Mouse (Mus musculus) brain, embryonic 18.5 days (tissue): Measurements from ENCODE around the gene Nin.

Experiments used
- DNase-seq: peaks from one replicate; pipeline ENCODE4 v3.0.0-alpha.2; 2012; ENCODE audit warnings: low read depth, low spot score

Nin gene

DNA sequence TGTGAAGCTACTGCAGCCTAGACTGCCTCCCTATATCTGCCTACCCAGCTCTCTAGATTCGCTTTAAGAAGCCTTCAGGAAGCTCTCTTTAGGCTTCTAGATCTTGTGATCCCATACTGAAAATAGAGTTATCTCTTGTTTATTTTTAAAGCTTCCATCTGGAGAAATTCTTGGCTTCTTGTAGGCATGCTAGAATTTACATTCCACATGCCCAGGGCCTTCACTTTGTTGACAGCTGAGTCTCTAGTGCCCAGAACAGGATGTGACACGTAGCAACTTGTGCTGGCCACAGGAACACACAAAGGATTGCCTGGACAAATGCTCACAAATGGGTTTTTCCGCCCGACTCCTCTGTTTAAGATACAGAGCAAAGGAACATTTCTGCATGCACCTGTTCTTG is 97.6 kb downstream of the Nin start:
- DNase-seq = no peak

DNA sequence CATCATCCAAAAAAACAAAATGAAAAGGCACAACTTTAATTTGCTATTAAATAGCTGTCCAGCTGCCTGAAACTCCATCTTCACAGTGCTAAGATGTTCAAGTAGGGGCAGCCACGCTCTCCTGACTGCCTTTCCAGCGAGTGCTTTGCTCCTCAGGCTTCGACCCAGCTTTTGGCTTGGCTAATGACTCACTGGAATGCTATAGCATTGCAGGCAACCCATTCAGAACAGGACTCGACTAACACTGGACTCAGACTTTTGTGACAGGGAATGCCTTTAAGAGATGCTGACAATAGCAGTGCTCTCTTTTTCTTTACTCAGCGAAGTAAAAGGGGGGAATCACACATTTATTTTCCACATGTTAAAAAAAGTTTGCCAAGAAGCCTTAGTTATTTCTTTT is 101.8 kb downstream of the Nin start:
- no peak for DNase-seq

DNA sequence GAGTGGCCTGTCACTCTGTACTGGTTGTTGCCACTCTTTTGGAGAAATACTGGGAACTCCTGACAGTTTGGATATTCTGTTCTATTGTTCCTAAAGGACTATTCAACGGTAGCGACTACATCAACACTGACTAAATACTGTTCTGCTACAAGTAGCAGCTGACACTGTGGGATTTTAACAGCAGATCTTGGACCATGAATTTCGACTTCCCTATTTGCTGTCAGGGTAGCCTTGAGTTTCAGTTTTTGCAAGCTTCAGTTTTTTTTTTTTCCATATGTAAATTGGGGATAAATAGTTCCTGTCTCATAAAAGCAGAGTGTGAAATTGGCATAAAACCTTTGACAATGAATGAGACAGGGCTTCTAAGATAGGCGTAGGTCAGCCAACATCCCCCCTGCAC is 103.2 kb downstream of the Nin start:
- no peak for DNase-seq

DNA sequence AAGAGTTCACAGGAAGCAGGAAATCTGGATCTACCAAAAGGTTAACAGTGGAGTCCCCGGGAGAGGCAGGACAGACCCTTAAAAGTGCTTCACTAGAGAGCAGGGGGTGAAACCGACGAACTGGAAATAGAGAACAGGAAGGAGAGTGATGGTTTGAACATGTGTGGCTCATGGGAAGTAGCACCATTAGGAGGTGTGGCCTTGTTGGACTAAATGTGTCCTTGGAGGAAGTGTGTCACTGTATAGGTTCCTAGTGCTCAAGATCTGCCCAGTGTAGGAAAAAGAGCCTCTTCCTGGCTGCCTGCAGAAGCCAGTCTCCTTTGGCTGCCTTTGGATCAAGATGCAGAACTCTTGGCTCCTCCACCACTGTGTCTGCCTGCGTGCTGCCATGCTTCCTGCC is 108.4 kb downstream of the Nin start:
- DNase-seq = no peak

DNA sequence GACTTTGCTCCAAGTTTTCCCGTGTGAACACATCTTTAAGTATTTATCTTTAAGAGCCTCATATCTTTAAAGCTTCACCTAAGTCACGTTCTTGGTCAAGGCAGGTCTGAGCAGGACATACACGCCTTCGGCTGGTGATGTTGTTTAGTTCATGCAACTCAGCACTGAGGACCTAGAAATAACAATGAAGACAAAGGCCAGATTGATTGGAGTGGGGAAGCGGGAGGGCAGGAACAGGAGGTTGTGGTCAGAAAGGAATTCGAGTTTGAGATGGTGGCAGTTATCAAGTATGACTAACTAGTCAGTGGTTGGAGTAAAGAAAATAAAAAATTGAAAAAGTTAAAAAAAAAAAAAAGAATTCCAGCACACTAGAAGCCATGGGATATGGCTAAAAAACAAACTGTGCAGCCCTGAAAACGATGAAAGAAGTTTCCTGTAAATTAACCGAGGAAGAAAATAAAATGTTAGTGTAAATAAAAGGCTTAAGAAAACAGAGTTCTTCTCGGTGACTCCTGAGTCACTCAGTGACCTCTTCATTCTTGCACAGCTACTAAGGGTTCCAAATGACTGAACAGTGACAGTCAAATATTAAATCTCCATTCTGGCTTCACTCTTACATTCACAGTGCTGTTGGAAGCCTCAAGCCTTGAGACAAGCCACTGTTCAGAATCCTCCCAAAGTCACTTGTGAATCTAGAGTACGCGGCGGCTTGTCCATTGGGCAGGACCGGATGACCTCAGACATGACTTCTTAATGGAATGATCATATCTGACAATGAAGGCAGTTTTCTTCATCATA is 115.1 kb downstream of the Nin start:
- DNase-seq = no peak

DNA sequence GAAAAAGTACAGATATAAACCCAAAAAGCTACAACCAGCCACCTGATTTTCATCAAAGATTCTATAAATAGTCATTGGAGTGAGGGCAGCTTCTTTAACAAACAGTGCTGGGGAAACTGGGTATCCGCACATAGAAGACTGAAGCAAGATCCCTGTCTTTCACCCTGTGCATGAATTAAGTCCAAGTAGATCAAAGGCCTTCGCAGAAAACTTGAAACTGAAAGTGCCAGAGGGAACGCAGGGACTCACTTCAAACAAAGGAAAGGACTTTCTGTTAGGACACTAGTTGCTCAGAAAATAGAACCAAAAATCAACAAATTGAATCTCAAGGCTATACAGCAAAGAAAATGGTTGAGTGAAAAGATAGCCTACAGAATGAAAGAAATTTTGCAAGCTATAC is 118.1 kb downstream of the Nin start:
- no peak for DNase-seq

DNA sequence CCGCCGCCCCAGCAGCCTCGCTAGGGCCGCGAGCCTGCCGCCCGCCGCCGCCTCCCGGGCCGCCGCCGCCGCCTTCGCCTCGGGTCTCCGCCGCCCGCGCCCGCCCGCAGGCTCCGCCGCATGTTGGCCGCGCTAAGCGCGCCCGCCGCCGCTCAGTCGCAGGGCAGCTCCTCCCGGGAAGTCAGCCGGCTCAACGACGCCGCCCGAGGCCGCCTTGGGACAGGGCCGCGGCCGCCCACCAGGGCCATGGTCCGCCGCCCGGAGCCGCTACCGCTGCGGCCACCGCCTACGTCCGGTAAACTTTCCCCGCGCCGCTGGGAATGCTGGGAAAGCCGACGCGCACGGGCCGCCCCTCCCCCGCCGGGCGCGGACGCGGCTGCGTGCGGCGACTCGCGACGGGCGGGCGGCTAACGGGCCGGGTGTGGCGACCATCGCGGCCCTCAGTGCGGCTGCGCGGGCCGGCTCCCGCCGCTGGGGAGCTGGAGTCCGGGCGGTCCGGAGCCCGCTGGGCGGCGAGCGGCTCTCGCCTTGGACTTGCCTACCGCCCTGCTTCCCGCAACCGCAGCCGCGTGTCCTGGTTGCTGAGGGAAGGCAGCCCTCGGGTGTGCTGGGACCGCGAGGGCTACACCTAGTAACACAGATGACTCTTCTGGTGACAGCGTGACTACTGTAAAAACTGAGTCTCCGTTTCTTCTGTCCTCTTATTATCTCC is 126.6 kb downstream of the Nin start, which contains the start of gene Sav1:
Gene Sav1 (minus strand): TSS at position 217 of the 712 bp plus-strand sequence.
- peak; percentile 54 for DNase-seq

DNA sequence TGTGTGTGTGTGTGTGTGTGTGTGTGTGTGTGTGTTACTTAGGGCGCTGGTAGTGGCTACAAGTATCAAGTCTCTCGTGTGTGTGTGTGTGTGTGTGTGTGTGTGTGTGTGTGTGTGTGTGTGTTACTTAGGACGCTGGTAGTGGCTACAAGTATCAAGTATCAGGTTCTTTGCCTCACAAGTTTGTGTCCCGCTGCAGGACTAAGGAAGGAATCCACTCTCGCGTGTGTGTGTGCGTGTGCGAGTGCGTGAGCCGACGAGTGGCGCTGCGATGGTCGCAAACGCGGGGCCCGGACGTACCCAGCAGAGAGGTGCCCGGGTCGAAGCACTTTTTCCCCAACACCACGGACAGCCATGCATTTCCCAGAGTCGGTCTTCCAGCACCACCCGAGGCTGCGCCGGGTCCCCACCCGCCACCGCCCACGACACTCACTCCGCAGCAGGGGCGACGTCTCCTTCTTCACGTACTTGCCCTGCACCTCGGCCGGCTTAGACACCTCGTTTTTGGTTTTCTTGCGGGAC is 127.2 kb downstream of the Nin start:
- DNase-seq = no peak

DNA sequence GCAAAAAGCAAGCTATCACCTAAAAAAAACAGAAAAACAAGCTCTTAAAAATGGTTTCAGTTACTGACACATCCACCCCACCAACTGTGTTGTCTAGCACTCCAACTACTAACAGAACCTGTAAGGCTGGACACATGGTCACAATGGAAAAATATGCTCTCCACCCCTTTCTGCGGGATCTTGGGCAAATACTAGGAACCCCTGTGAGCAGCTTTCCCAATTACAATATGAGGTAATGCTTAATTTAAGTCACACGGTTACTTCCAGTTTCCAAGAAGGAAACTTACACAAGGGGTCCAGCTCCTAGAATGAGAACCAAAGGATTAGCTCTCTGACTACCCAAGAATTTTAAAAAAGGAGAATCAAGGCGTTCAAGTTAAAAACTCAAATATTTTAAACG is 128.0 kb downstream of the Nin start:
- no peak for DNase-seq

DNA sequence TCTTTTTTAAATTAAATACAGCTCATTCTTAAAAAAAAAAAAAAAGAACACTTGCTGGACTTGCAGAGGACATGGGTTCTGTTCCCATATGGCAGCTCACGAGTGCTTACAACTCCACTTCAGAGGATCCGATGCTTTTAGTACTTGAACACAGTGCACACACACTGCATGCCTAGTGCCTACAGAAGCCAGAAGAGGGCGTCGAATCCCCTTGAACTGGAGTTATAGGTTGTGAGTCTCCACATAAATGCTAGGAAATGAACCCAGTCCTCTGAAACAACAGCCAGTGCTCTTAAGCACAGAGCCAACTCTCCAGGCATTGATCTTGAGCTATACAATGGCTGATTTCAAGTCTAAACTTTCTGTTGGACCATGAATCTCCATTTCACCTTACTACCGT is 130.6 kb downstream of the Nin start:
- DNase-seq = no peak

DNA sequence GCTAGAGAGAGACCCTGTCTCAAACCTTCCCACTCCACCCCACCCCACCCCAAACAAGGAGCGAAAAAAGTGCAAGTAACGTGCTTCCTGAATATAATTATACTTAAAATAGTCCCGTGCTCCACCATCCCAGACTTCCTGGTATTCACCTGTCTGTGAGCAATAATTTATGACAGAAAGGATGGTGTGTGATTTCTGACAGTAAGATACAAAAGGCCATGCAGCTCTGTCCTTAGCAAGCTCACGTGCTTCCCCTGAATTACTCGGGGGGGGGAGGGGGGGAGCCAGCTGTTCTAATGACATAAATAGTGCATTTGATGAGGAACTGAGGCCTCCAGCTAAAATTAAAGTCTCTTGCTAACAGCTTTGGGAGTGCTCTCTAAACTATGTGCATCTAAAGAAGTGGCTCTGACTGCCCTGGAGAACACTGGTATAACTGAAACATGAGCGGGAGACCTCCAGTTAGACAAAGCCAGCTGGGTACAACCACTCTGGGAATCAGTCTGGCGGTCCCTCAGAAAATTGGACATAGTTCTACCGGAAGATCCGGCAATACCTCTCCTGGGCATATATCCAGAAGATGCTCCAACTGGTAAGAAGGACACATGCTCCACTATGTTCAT is 136.0 kb downstream of the Nin start:
- no peak for DNase-seq

DNA sequence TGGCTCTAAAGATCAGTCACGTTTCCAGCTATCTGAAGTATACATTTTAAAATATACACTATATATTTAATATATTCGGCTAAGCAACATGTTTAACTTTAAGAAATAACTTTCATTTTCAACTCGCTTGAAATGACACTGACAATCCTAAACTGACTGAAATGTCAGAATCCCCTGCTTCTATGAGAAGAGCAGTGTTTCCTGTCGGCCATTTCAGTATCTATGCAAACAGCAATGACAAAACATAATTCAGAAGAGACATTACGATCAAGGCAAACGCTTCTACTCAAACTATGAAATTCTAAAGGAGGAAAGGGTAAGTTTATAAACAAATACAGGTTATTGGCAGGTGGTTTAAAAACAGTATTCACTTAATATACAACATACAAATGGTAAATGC is 136.8 kb downstream of the Nin start:
- DNase-seq = no peak

DNA sequence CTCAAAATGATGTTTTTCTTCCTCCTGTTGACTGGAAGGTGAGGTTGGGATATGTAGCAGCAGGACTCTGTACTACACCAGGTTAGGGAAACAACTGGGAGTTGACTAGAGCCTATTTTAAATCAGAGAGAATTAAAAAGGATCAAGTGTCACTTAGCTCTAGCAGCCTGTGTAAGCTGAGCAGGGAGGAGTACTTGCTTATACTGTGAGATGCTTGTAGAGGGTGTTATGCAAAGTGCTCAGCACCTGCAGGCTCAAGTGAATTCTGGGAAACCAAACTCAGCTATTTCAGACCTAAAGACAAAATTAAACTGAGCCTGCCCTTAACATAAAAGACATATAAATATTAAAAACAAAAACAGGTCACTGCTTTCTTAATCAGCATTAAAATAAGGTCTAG is 139.9 kb downstream of the Nin start:
- DNase-seq = no peak

DNA sequence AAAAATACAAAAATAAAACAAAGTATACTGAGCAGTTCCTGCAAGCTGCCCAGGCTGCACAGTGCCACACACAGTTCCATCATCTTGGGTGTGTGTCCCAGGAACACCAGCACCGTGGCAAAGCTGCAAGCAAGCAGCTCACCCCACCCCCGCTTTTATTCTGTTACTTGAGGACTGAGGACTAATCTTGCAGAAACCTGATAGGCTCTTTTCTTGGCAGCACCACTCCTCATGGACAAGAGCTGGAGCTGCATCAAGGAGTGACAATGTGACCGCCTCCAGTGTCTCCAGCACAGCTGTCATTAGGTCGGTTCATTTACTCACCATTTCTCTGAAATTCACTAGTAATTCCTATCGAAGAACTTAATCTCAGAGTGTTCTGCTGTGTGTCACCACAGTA is 145.4 kb downstream of the Nin start:
- no peak for DNase-seq

DNA sequence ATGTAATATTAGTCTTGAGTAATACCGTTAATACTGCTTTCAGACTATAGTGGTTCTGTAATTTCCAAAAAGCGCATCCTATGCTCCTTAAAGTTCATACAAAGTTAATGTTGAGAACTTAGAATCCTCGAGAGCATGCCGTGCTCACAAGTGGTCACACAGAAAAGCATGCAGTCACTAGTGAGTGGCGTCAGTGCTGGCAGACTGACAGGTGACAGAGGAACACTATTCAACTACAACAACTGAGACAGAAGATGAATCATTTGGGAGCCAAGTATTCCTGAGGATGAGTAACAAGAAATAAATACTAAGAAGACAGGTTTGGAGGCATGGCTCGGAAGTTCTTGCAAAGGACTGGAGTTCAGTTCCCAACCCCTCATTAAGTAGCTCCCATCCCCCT is 146.4 kb downstream of the Nin start:
- no peak for DNase-seq

DNA sequence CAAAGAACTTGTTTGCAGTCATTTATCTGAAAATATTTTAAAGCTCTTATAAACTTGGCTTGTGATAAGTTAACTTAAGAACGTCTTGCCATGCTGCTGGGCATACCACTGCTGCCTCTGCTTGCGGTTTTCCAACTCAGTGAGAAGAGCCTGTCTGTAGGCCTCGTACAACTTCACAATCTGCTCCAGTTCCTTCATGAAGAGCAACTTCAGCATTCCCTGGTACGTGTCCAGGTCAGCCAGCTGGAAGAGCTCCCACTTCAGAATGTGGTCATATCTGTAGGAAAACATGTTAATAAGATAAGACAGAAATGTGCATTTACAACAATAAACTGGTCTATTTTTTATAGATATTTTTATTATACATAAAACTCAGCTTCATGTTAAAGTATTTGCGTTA is 147.4 kb downstream of the Nin start:
- no peak for DNase-seq

DNA sequence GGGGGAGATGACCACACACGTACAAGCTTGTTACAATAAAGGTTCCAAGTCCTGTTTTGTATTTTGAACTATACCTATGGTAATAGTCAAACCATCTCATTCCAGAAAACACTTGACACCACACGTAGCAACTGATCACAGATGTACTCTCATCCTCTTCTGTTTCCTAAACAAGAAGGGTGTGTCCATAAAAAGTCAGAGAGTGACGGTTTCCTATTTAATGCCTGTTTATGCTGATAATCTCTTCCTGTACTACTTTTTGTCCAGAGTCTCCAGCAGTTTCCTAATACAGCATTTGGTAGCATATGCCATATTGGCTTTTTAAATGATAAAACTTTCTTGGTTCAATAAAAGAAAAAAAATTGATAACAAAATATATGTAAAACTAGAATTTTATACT is 147.9 kb downstream of the Nin start:
- DNase-seq = no peak

DNA sequence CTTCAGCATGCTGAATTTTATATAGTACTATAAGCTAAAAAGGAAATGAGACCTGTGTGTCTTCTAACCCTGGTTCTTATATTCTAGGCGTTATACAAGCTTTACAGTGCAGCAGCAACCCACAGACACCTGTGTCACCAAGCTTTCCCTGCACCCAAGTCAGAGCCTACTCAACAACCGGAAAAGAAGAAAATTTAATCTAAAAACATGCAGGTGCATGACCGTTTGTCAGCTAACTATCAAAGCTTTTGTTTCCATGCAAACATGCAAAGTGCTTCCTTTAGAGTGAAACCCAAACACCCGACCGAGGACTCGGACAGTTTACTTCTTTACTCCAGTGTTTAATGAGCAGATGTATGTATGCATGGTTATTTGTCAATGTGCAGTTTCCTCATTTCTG is 150.4 kb downstream of the Nin start:
- no peak for DNase-seq

DNA sequence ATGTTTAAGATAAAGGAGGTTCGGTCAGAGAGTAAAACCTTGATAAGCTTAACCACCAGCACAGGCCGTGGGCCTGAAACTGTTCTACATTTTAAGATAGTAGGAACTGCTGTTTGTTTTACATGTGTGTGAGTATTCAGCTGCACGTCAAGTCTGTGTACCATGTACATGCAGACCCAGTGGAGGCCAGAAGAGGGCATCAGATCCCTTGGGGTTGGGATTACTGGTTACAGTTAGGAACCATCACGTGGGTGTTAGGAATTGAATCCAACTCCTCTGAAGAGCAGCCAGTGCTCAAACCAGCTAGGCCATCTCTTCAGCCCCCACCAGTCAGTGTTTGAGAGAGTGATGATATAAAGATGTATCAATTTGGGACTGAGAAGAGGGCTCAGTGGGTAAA is 151.0 kb downstream of the Nin start:
- DNase-seq = no peak
